Mouse (Mus musculus) stomach, postnatal 0 days (tissue): ENCODE measurements around the gene Lclat1.

Source experiments
- CTCF ChIP-seq: IDR thresholded peaks from 2 replicates; pipeline ENCODE4 v1.5.1; 2016; ENCODE audit warnings: antibody characterized with exemption, low read depth, mild to moderate bottlenecking, moderate library complexity
- EP300 ChIP-seq: optimal IDR thresholded peaks from 2 replicates; pipeline ENCODE3; 2016; ENCODE audit warnings: antibody characterized with exemption

DNA sequence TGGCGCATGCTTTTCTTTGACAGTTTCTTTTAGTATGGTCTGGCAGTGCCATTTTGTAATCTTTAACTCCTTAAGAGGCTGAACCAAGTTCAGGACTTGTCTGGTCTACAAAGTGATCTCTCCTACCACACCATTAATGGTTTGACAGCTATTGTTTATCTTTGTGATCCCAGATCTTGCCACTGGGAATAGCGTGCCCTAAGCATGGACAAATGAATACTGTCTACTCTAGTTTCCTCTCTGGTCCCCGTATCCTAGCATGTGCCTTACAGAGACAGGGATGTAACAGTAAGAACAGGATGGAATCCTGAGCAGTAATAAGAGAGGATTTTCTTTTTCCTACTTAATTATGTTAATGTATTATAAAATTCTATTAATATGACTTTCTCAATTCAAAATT is 105.0 kb downstream of the Lclat1 start:
- TF ChIP-seq EP300 (no peak), CTCF (no peak)
